Mouse (Mus musculus) kidney, adult 2 months (tissue): ENCODE data around the gene Tor1aip1. TPM values are rescaled to one million over a fixed set of nuclear protein-coding genes. Genes with fewer than 3 reads are reported as not detected.
A peak's percentile ranks its signal among the peaks of the same experiment; 100 is the strongest.

Experiments
- DNase-seq: peaks from one replicate; pipeline ENCODE4 v3.0.0; 2021
- H3K27ac ChIP-seq: fragments of 200-500 bp; 2 replicates; pipeline ENCODE4 v1.5.1; 2012; ENCODE audit warnings: low read depth, low read length, control low read depth, inconsistent platforms; ENCODE audit not compliant: insufficient read depth
- H3K27me3 ChIP-seq: fragments of 200-500 bp; replicated peaks from 2 replicates; pipeline ENCODE4 v1.6.1; 2012; ENCODE audit warnings: mild to moderate bottlenecking, moderate library complexity, low read length, inconsistent platforms; ENCODE audit not compliant: control insufficient read depth, insufficient read depth
- H3K36me3 ChIP-seq: fragments of 200-500 bp; 2 replicates; pipeline ENCODE4 v1.6.1; 2012; ENCODE audit warnings: mild to moderate bottlenecking, moderate library complexity, low read length, inconsistent platforms; ENCODE audit not compliant: control insufficient read depth, insufficient read depth
- H3K4me1 ChIP-seq: fragments of 200-500 bp; 2 replicates; pipeline ENCODE4 v1.6.1; 2011; ENCODE audit warnings: low read length; ENCODE audit not compliant: control insufficient read depth, insufficient read depth
- H3K4me3 ChIP-seq: fragments of 200-500 bp; 2 replicates; pipeline ENCODE4 v1.5.1; 2011; ENCODE audit warnings: mild to moderate bottlenecking, low read depth, low read length, control low read depth; ENCODE audit not compliant: insufficient read depth
- CTCF ChIP-seq: fragments of 200-500 bp; conservative IDR thresholded peaks from 2 replicates; pipeline ENCODE4 v1.5.1; 2011; ENCODE audit warnings: low read depth, mild to moderate bottlenecking, control low read depth, low read length, moderate library complexity, mixed read lengths; ENCODE audit not compliant: insufficient read depth, insufficient read length
- POLR2A ChIP-seq: fragments of 200-500 bp; IDR thresholded peaks from one replicate; pipeline ENCODE4 v1.6.1; 2011; ENCODE audit warnings: low read depth, low read length, control low read depth
- WGBS: fragments of 180-500 bp; shearing (Covaris S2); methylation state at CpG from one replicate; pipeline ENCODE4 v1.1.7; 2018; 5-methylcytosine and 5-hydroxymethylcytosine counted together
- polyA plus RNA-seq: library from polyadenylated mRNA; depleted of rRNA; stranded (reverse); fragments of >200 nt; gene quantifications from 2 replicates; pipeline ENCODE4 v1.2.3, GENCODE M21; 2012

Tor1aip1 gene
- polyA plus RNA-seq, 1 experiment: 35.3 TPM

DNA sequence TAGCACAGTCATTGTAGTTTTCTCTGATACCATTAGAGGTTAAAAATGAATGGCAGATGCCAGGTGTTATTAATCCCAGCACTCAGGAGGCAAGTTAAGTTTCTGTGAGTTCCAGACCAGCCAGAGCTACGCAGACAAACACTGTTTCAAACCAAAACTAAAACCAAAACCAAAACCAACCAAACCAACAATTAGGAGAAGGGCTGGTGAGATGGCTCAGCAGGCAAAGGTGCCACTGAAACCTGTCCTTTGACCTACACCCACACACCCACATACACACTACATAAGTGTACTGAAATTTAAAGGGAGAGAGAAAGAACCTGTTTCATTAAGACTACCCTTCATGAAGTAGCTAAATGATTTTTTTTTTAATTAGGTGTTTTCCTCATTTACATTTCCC, 27.3 kb downstream of the Tor1aip1 start:
- H3K4me1 ChIP-seq: no peaks in the 10 kb centered on the region
- 81% methylated on average over 1 of the region's 1 CpGs for WGBS
- H3K4me3 ChIP-seq: no peak overlapping the region
- TF ChIP-seq CTCF: no peak
- TF ChIP-seq POLR2A: no peak
- DNase-seq: no peak
- no peak overlapping the region for H3K27ac ChIP-seq
- peaks cover 7% of the 10 kb centered on the region for H3K36me3 ChIP-seq
- H3K27me3 ChIP-seq: no peaks in the 10 kb centered on the region

DNA sequence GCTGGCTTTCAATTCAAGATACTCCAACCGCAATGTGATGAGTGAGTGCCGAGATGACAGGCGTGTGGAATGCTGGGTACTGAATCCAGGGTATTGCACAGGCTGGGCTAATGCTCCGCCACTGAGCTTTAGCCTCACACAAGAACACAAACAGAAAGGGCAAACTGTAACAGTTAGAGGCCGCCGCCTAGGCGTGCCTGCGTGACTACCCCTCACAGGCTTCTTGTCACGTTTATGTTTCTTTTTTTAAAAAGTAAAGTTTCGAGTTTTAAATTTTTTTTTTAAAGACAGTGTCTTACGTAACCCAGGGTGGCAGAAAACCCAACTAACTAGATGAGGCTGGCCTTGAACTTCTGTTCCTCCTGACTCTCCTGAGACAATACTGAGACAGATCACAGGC, 30.4 kb downstream of the Tor1aip1 start:
- no peak for TF ChIP-seq POLR2A
- no peak for TF ChIP-seq CTCF
- Histone ChIP-seq H3K4me1 (peaks cover 3% of the 10 kb centered on the region; the same call in 1 of the 2 replicates), H3K36me3 (peaks cover 5% of the 10 kb centered on the region), H3K27ac (no peak overlapping the region), H3K27me3 (no peaks in the 10 kb centered on the region), H3K4me3 (no peak overlapping the region)
- DNase-seq: no peak
- WGBS: 92% methylated on average over 11 of the region's 11 CpGs

DNA sequence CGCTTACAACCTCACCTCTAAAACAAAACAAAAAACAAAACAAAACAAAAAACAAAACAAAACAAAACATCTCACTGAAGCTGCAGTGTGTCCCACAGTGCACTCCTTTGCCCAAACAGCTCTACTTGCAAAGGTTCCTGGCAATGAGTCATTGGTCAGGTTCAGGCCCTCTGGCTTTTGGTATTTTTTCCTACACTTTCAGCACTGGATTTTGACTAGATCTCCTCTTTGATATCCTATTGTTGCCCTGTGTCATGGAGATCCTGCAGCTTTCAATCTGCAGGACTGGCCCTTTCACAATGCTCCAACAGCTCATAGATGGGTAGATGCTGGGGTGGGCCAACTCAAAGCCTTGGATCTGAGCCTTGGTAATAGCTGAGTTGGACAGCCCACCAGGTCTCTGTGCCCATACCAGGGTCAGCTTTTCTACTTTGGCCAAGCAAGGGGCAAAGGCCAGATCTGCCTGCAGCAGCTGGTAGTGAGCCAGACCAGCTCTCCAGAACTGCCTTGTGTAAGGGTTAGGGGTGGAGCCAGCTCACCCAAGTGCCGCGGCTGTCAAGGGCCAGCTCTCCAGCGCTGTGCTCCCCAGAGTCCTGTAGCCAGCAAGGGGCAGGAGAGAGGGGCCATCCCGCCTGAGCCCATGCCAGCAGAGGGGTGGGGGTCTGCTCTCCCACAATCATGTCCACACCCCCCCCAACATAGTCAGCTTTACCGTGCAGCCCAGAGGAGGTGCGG, 32.9 kb downstream of the Tor1aip1 start:
- Histone ChIP-seq H3K27ac (no peak overlapping the region), H3K27me3 (no peaks in the 10 kb centered on the region), H3K4me3 (no peak overlapping the region), H3K4me1 (peaks cover 3% of the 10 kb centered on the region; the same call in 1 of the 2 replicates), H3K36me3 (peaks cover 4% of the 10 kb centered on the region)
- peak; percentile 87 for DNase-seq
- TF ChIP-seq CTCF: no peak
- TF ChIP-seq POLR2A: no peak
- WGBS: 51% methylated on average over 7 of the region's 7 CpGs

DNA sequence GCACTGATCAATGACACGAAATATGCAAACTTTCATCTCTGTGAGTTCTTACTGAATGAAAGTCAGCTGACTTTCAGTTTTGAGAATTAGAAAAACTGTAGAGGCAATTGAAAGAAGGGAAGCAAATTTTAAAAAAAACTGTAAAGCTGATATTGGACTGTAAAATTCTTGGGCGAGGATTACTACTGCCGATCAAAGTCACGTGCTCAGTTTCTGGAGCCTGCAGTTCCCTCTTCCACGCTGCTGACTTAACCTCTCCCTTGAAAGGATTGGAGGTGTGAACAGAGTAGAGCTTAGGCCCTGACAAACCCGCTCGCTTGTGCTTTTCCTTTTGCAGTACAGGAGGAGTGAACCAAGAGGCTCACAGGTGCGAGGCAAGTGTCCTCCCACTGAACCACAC, 33.9 kb downstream of the Tor1aip1 start:
- no peak overlapping the region for H3K27ac ChIP-seq
- H3K27me3 ChIP-seq: no peaks in the 10 kb centered on the region
- DNase-seq: no peak
- H3K4me3 ChIP-seq: no peak overlapping the region
- peaks cover 2% of the 10 kb centered on the region for H3K36me3 ChIP-seq
- WGBS: 90% methylated on average over 8 of the region's 8 CpGs
- TF ChIP-seq CTCF (no peak), POLR2A (no peak)
- peaks cover 3% of the 10 kb centered on the region; the same call in 1 of the 2 replicates for H3K4me1 ChIP-seq

DNA sequence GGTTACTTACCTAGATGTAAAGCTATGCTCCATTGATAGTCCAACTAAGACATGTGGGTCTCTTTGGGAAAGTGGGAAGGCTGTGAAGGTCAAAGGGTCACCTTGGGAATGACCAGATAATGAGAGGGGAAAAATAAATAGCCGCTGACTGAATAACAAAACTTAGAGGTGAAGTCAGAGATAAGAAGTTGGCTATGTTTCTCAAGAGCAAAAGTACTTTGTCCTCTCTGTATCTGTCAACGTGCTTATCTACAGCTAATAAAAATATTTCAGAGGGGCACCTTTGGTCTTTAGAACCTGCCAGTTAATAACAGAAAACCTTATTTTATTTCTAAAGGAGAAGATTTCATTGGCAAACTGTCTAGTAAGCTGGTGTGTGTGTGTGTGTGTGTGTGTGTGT, 40.7 kb downstream of the Tor1aip1 start:
- WGBS: 81% methylated on average over 2 of the region's 2 CpGs
- Histone ChIP-seq H3K4me1 (no peaks in the 10 kb centered on the region), H3K36me3 (no peaks in the 10 kb centered on the region), H3K27ac (no peak overlapping the region), H3K4me3 (no peak overlapping the region), H3K27me3 (no peaks in the 10 kb centered on the region)
- no peak for DNase-seq
- TF ChIP-seq CTCF: no peak
- TF ChIP-seq POLR2A: no peak

DNA sequence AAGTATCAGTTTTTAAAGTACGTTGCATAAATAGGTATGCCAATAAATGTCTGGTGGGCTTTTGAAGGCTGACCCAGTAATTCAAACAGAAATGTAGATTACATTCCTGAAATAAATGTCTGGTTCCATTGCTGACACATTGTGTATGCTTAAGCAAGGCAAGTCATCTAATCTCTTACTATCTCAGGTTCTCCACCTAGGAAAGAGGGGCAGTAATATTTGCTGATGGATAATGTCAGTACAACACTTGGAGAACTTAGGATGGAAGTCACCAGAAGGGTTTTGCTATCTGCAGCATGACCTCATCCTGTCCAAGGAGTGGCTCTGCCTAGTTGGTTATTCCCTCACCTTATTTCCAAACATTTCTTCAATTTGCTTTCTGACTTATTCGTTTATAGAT, 41.8 kb downstream of the Tor1aip1 start:
- H3K4me3 ChIP-seq: no peak overlapping the region
- no peaks in the 10 kb centered on the region for H3K4me1 ChIP-seq
- TF ChIP-seq POLR2A (no peak), CTCF (no peak)

DNA sequence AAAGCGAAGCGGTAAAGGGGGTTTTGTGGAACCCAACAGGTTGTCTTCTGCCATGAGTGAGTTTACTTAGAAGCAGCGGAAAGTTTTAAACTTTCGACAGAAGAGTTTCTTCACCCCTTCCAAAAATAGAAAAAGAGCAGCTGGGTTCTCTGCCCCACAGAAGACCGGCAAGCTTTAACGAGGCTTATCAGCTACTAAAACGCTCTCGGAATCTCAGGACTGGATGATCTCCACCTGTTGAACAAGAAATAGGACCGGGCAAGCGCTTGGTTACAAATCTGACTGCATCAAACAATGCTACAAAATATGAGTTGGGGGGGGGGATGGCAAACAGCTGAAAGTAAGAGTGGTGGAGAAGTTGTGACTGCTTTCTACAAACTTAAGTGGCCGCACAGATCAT, 45.9 kb downstream of the Tor1aip1 start:
- DNase-seq: no peak
- 58% methylated on average over 11 of the region's 11 CpGs for WGBS

More for the DNA sequence above, 41.8 kb downstream of the Tor1aip1 start:
- WGBS: 81% methylated on average over 2 of the region's 2 CpGs
- no peak for DNase-seq
- Histone ChIP-seq H3K27me3 (no peaks in the 10 kb centered on the region), H3K36me3 (no peaks in the 10 kb centered on the region), H3K27ac (no peak overlapping the region)

More for the DNA sequence above, 45.9 kb downstream of the Tor1aip1 start:
- H3K27me3 ChIP-seq: no peaks in the 10 kb centered on the region
- H3K36me3 ChIP-seq: no peaks in the 10 kb centered on the region
- TF ChIP-seq CTCF: no peak
- no peak for TF ChIP-seq POLR2A
- H3K4me3 ChIP-seq: no peak overlapping the region
- H3K4me1 ChIP-seq: no peaks in the 10 kb centered on the region
- no peak overlapping the region for H3K27ac ChIP-seq
